8 mouse cellular contexts compared by ENCODE assay signal in the genomic region with DNA sequence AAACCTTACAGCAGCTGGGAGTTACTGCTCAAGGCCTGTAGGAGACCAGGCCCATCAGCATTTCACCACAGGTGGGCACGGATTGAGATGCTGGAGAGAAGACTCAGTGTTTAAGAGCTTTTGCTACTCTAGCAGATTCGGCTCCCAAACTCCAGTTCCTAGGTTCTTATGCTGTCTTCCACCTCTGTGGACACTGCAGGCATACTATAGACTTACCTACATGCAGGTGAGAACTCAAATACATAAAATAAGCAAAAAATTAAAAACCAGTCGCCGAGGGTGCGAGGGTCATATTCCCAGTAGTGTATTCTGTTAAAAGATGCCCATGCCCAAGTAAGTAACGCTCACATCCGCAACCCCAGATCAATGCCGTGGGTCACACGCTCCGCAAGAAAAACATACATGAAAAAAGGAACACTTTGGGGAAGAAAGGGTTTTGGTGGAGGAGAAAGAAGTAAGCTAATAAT. TPM values are rescaled to one million over a fixed set of nuclear protein-coding genes. Genes with fewer than 3 reads are reported as not detected.
A peak's percentile ranks its signal among the peaks of the same experiment; 100 is the strongest.
DNase-seq lines count a peak whose midpoint lies in the region; ATAC-seq lines count a peak whose summit lies in the region.

No protein-coding gene starts in this region.

- no peaks in the 10 kb centered on the region for H3K27me3 ChIP-seq in kidney, embryonic 15.5 days
- H3K27me3 ChIP-seq in hindbrain, embryonic 12.5 days: no peaks in the 10 kb centered on the region
- no peaks in the 10 kb centered on the region for H3K27me3 ChIP-seq in midbrain, embryonic 14.5 days (ENCODE audit: control insufficient read depth, insufficient read depth, low read length)

- H3K4me2 ChIP-seq in kidney, embryonic 15.5 days: peak overlapping the region; percentile 80
- peak overlapping the region; percentile 93 for H3K4me2 ChIP-seq in hindbrain, embryonic 12.5 days (replicated peaks)
- peak overlapping the region; percentile 49 for H3K4me2 ChIP-seq in midbrain, embryonic 14.5 days (ENCODE audit: low read length)

- H3K9me3 ChIP-seq in kidney, embryonic 15.5 days (replicated peaks): no peaks in the 10 kb centered on the region
- no peaks in the 10 kb centered on the region for H3K9me3 ChIP-seq in hindbrain, embryonic 12.5 days (replicated peaks)
- no peaks in the 10 kb centered on the region for H3K9me3 ChIP-seq in midbrain, embryonic 14.5 days (ENCODE audit: control insufficient read depth, low read length)

- no peak for DNase-seq in kidney, postnatal 36 days
- peak; percentile 60 for DNase-seq in cerebellum, adult 9-11 months
- DNase-seq in midbrain, embryonic 14.5 days: no peak
- DNase-seq in right cerebral cortex, postnatal 14 days: no peak
- no peak for DNase-seq in urinary bladder, postnatal 14 days (ENCODE audit: low spot score)
- no peak for DNase-seq in retina, postnatal 1 day

- ATAC-seq in kidney, embryonic 15.5 days (replicated peaks; ENCODE audit: low FRiP score): peak; percentile 8; the same call in 1 of the 2 replicates
- ATAC-seq in hindbrain, embryonic 12.5 days (ENCODE audit: low FRiP score): peak; percentile 53
- ATAC-seq in midbrain, embryonic 14.5 days (ENCODE audit: low FRiP score, low TSS enrichment): peak; percentile 44

- 41% methylated on average over 10 of the region's 10 CpGs for WGBS in kidney, embryonic 15.5 days
- 46% methylated on average over 10 of the region's 10 CpGs for WGBS in hindbrain, embryonic 12.5 days
- 35% methylated on average over 10 of the region's 10 CpGs for WGBS in midbrain, embryonic 14.5 days

- H3K27ac ChIP-seq in kidney, embryonic 15.5 days: no peak overlapping the region
- H3K27ac ChIP-seq in hindbrain, embryonic 12.5 days: no peak overlapping the region
- H3K27ac ChIP-seq in midbrain, embryonic 14.5 days (replicated peaks; ENCODE audit: low read depth, low read length): no peak overlapping the region

- H3K4me3 ChIP-seq in kidney, embryonic 15.5 days (replicated peaks): peak overlapping the region; percentile 64
- H3K4me3 ChIP-seq in hindbrain, embryonic 12.5 days: peak overlapping the region; percentile 78
- peak overlapping the region; percentile 80 for H3K4me3 ChIP-seq in midbrain, embryonic 14.5 days (replicated peaks; ENCODE audit: low read depth, low read length)

- peaks cover 25% of the 10 kb centered on the region for H3K4me1 ChIP-seq in kidney, embryonic 15.5 days
- peaks cover 13% of the 10 kb centered on the region for H3K4me1 ChIP-seq in hindbrain, embryonic 12.5 days
- peaks cover 8% of the 10 kb centered on the region for H3K4me1 ChIP-seq in midbrain, embryonic 14.5 days (ENCODE audit: control insufficient read depth, insufficient read depth, low read length)

- H3K36me3 ChIP-seq in kidney, embryonic 15.5 days: peaks cover 3% of the 10 kb centered on the region; the same call in 1 of the 2 replicates
- no peaks in the 10 kb centered on the region for H3K36me3 ChIP-seq in hindbrain, embryonic 12.5 days
- no peaks in the 10 kb centered on the region for H3K36me3 ChIP-seq in midbrain, embryonic 14.5 days (ENCODE audit: control insufficient read depth, insufficient read depth, low read length)

- H3K9ac ChIP-seq in kidney, embryonic 15.5 days: no peak overlapping the region
- H3K9ac ChIP-seq in hindbrain, embryonic 12.5 days: no peak overlapping the region
- H3K9ac ChIP-seq in midbrain, embryonic 14.5 days (replicated peaks; ENCODE audit: low read length): no peak overlapping the region; the same call in 1 of the 2 replicates

RNA-seq across cellular contexts. Expression of gene Ap2s1, which starts 0.6 kb away (rescaled TPM):
- 255 and 262 TPM in 2 replicates for polyA plus RNA-seq in kidney, embryonic 15.5 days (2015; fragmentation: Nextera tagmentation; extraction: Ambion mirVana)
- 262 and 292 TPM in 2 replicates for polyA plus RNA-seq in hindbrain, embryonic 12.5 days (2016; fragmentation: Nextera tagmentation; extraction: Ambion mirVana)
- polyA plus RNA-seq in midbrain, embryonic 14.5 days (2014; fragmentation: Nextera tagmentation; extraction: Ambion mirVana): 431 and 530 TPM in 2 replicates

RNA-seq across cellular contexts. Expression of gene Ceacam9, which starts 15.9 kb away (rescaled TPM):
- polyA plus RNA-seq in kidney, embryonic 15.5 days (2015; fragmentation: Nextera tagmentation; extraction: Ambion mirVana): not detected in 2 replicates
- not detected in 2 replicates for polyA plus RNA-seq in hindbrain, embryonic 12.5 days (2016; fragmentation: Nextera tagmentation; extraction: Ambion mirVana)
- polyA plus RNA-seq in midbrain, embryonic 14.5 days (2014; fragmentation: Nextera tagmentation; extraction: Ambion mirVana): 0.20 TPM in 1 of 2 replicates, not detected in the other

RNA-seq across cellular contexts. Expression of gene Slc1a5, which starts 43.5 kb away (rescaled TPM):
- polyA plus RNA-seq in kidney, embryonic 15.5 days (2015; fragmentation: Nextera tagmentation; extraction: Ambion mirVana): 46.9 and 48.6 TPM in 2 replicates
- 20.2 and 20.5 TPM in 2 replicates for polyA plus RNA-seq in hindbrain, embryonic 12.5 days (2016; fragmentation: Nextera tagmentation; extraction: Ambion mirVana)
- 5.9 and 10.8 TPM in 2 replicates for polyA plus RNA-seq in midbrain, embryonic 14.5 days (2014; fragmentation: Nextera tagmentation; extraction: Ambion mirVana)
